Mouse (Mus musculus) T-cell, adult 2 months (primary cell): ENCODE results near the gene Gm20696.

Experiments used
- DNase-seq: peaks from one replicate; pipeline ENCODE4 v3.0.0; 2022; ENCODE audit warnings: low spot score

The Gm20696 gene

GRCm38 (mm10) chr6:99665457-99666317 is 910 bp downstream of the Gm20696 start:
- peak; percentile 35 for DNase-seq

GRCm38 (mm10) chr6:99663232-99663631 is 3.4 kb downstream of the Gm20696 start:
- DNase-seq = no peak

- peak; percentile 30 for DNase-seq
These were observed 6.2 kb downstream of the Gm20696 start for GRCm38 (mm10) chr6:99660443-99660842.

- DNase-seq = peak; percentile 57
These were observed 8.0 kb downstream of the Gm20696 start for GRCm38 (mm10) chr6:99658586-99658985.

GRCm38 (mm10) chr6:99656088-99656487 is 10.5 kb downstream of the Gm20696 start:
- DNase-seq = no peak

GRCm38 (mm10) chr6:99655488-99655887 is 11.1 kb downstream of the Gm20696 start:
- peak; percentile 58 for DNase-seq

- DNase-seq = no peak
These were observed 12.3 kb downstream of the Gm20696 start for GRCm38 (mm10) chr6:99654343-99654742.

- no peak for DNase-seq
These were observed 14.3 kb downstream of the Gm20696 start for GRCm38 (mm10) chr6:99652341-99652740.

- DNase-seq = no peak
These were observed 17.3 kb downstream of the Gm20696 start for GRCm38 (mm10) chr6:99649307-99649706.

- DNase-seq = peak; percentile 53
These were observed 20.3 kb downstream of the Gm20696 start for GRCm38 (mm10) chr6:99646344-99646743.

GRCm38 (mm10) chr6:99644876-99645275 is 21.7 kb downstream of the Gm20696 start:
- peak; percentile 40 for DNase-seq

- DNase-seq = no peak
These were observed 22.2 kb downstream of the Gm20696 start for GRCm38 (mm10) chr6:99644386-99644785.

GRCm38 (mm10) chr6:99643439-99644199 is 23.0 kb downstream of the Gm20696 start:
- peak; percentile 43 for DNase-seq

GRCm38 (mm10) chr6:99637456-99637855 is 29.1 kb downstream of the Gm20696 start:
- DNase-seq = no peak

- DNase-seq = no peak
These were observed 29.8 kb downstream of the Gm20696 start for GRCm38 (mm10) chr6:99636801-99637200.

- no peak for DNase-seq
These were observed 30.5 kb downstream of the Gm20696 start for GRCm38 (mm10) chr6:99636121-99636520.

GRCm38 (mm10) chr6:99632121-99632980 is 34.2 kb downstream of the Gm20696 start:
- DNase-seq = no peak

GRCm38 (mm10) chr6:99631637-99632036 is 35.0 kb downstream of the Gm20696 start:
- DNase-seq = no peak

- no peak for DNase-seq
These were observed 36.7 kb downstream of the Gm20696 start for GRCm38 (mm10) chr6:99629726-99630458.

- DNase-seq = no peak
These were observed 40.2 kb downstream of the Gm20696 start for GRCm38 (mm10) chr6:99626347-99626746.

- DNase-seq = peak; percentile 12
These were observed 40.8 kb downstream of the Gm20696 start for GRCm38 (mm10) chr6:99625803-99626202.
